Mouse (Mus musculus): Measurements from ENCODE around the gene Ap1m1. TPM values are rescaled to one million over a fixed set of nuclear protein-coding genes. Genes with fewer than 3 reads are reported as not detected.

Gene Ap1m1
- total RNA-seq (2021), result 10 to 100 TPM; 53.2 to 53.4 TPM
- long read RNA-seq, experiment 1, transcript Ap1m1-201 (12 exons, 2,084 nt), result major isoform, 139 of 153 reads
- long read RNA-seq, experiment 1, partial matches to known transcripts, result 4 of 153 reads
- long read RNA-seq, experiment 1, other reads (novel, unspliced or antisense), result 10 of 153 reads
- long read RNA-seq, experiment 2, transcript Ap1m1-201 (12 exons, 2,084 nt), result major isoform, 133 of 146 reads
- long read RNA-seq, experiment 2, partial matches to known transcripts, result 1 of 146 reads
- long read RNA-seq, experiment 2, other reads (novel, unspliced or antisense), result 12 of 146 reads

- DNase-seq, result peak; percentile 97 to 98
Observed at GRCm38 (mm10) chr8:72239499-72240402, at the start of gene Ap1m1. TSS of gene Ap1m1 (plus strand) at chr8:72240018.

GRCm38 (mm10) chr8:72190215-72190539 is 49.6 kb upstream of the Ap1m1 start:
- no peak for DNase-seq
- intact Hi-C loops (cut with DNase I), result no loop called here

More at GRCm38 (mm10) chr8:72239499-72240402, at the start of gene Ap1m1:
- intact Hi-C loops (cut with DNase I), result loop anchor here (5.0 kb wide), 1 partner anchor 62 kb away; no protein-coding TSS in a partner anchor

- intact Hi-C loops (cut with DNase I), result no loop called here
- no peak for DNase-seq
Observed at GRCm38 (mm10) chr8:72192065-72192464, 47.8 kb upstream of the Ap1m1 start.

GRCm38 (mm10) chr8:72197997-72198396 is 41.8 kb upstream of the Ap1m1 start:
- DNase-seq, result no peak
- intact Hi-C loops (cut with DNase I), result no loop called here

- no peak for DNase-seq
- intact Hi-C loops (cut with DNase I), result no loop called here
Observed at GRCm38 (mm10) chr8:72208582-72208981, 31.2 kb upstream of the Ap1m1 start.

GRCm38 (mm10) chr8:72210222-72210621 is 29.6 kb upstream of the Ap1m1 start:
- intact Hi-C loops (cut with DNase I), result no loop called here
- DNase-seq, result no peak

- intact Hi-C loops (cut with DNase I), result no loop called here
- DNase-seq, result no peak
Observed at GRCm38 (mm10) chr8:72210710-72211109, 29.1 kb upstream of the Ap1m1 start.

GRCm38 (mm10) chr8:72211846-72212245 is 28.0 kb upstream of the Ap1m1 start:
- intact Hi-C loops (cut with DNase I), result no loop called here

GRCm38 (mm10) chr8:72212751-72213150 is 27.1 kb upstream of the Ap1m1 start, which contains the start of gene Cib3:
TSS of gene Cib3 (minus strand) at chr8:72212837.
- DNase-seq, result no peak
- intact Hi-C loops (cut with DNase I), result no loop called here

More at GRCm38 (mm10) chr8:72211846-72212245, 28.0 kb upstream of the Ap1m1 start:
- no peak for DNase-seq

- no peak for DNase-seq
Observed at GRCm38 (mm10) chr8:72213536-72213935, 26.3 kb upstream of the Ap1m1 start, which contains the start of gene Gm11034. TSS of gene Gm11034 (minus strand) at chr8:72213636.

GRCm38 (mm10) chr8:72215060-72215459 is 24.8 kb upstream of the Ap1m1 start:
- DNase-seq, result peak in 1 of 2 experiments; percentile 12

More at GRCm38 (mm10) chr8:72213536-72213935, 26.3 kb upstream of the Ap1m1 start, which contains the start of gene Gm11034:
- intact Hi-C loops (cut with DNase I), result no loop called here

GRCm38 (mm10) chr8:72215871-72216270 is 23.9 kb upstream of the Ap1m1 start:
- intact Hi-C loops (cut with DNase I), result no loop called here
- DNase-seq, result no peak

More at GRCm38 (mm10) chr8:72215060-72215459, 24.8 kb upstream of the Ap1m1 start:
- intact Hi-C loops (cut with DNase I), result no loop called here

- intact Hi-C loops (cut with DNase I), result no loop called here
Observed at GRCm38 (mm10) chr8:72218781-72219540, 20.9 kb upstream of the Ap1m1 start.

GRCm38 (mm10) chr8:72219541-72220363 is 20.1 kb upstream of the Ap1m1 start, which contains the start of gene Fam32a:
TSS of gene Fam32a (plus strand) at chr8:72219730.
- intact Hi-C loops (cut with DNase I), result loop anchor here (5.0 kb wide), 1 partner anchor 42 kb away; no protein-coding TSS in a partner anchor
- peak; percentile 84 to 90 for DNase-seq

More at GRCm38 (mm10) chr8:72218781-72219540, 20.9 kb upstream of the Ap1m1 start:
- no peak for DNase-seq

- no peak for DNase-seq
- intact Hi-C loops (cut with DNase I), result loop anchor here (5.0 kb wide), 1 partner anchor 43 kb away; no protein-coding TSS in a partner anchor
Observed at GRCm38 (mm10) chr8:72220758-72221157, 19.1 kb upstream of the Ap1m1 start.

- DNase-seq, result no peak
- intact Hi-C loops (cut with DNase I), result loop anchor here (5.0 kb wide), 1 partner anchor 45 kb away; no protein-coding TSS in a partner anchor
Observed at GRCm38 (mm10) chr8:72222656-72223055, 17.2 kb upstream of the Ap1m1 start.

- intact Hi-C loops (cut with DNase I), result loop anchor here (5.0 kb wide), 1 partner anchor 63 kb away; no protein-coding TSS in a partner anchor
- DNase-seq, result no peak
Observed at GRCm38 (mm10) chr8:72240403-72240763, 565 bp downstream of the Ap1m1 start.

- DNase-seq, result no peak
- intact Hi-C loops (cut with DNase I), result loop anchor here (5.0 kb wide), 1 partner anchor 64 kb away; no protein-coding TSS in a partner anchor
Observed at GRCm38 (mm10) chr8:72240951-72241350, 1.1 kb downstream of the Ap1m1 start.

GRCm38 (mm10) chr8:72242226-72242625 is 2.4 kb downstream of the Ap1m1 start:
- DNase-seq, result no peak

More at GRCm38 (mm10) chr8:72242226-72242625, 2.4 kb downstream of the Ap1m1 start:
- intact Hi-C loops (cut with DNase I), result loop anchor here (5.0 kb wide), 1 partner anchor 65 kb away; no protein-coding TSS in a partner anchor
